Mouse (Mus musculus) neural tube, embryonic 14.5 days (tissue): Measurements from ENCODE around the gene 2410015M20Rik. TPM values are rescaled to one million over a fixed set of nuclear protein-coding genes. Genes with fewer than 3 reads are reported as not detected.
A peak's percentile ranks its signal among the peaks of the same experiment; 100 is the strongest.

Experiments used
- ATAC-seq: fragments of 200-750 bp; cut with Nextera tagmentation; 2 replicates; pipeline ENCODE4 v1.8.0; 2017; ENCODE audit warnings: low read depth, mild to moderate bottlenecking, moderate TSS enrichment, moderate library complexity
- H3K27ac ChIP-seq: fragments of 300-500 bp; sonication (generic); 2 replicates; pipeline ENCODE4 v1.5.1; 2014; ENCODE audit warnings: low read depth, mild to moderate bottlenecking, control low read depth, low read length, moderate library complexity, mixed read lengths
- H3K27me3 ChIP-seq: fragments of 300-500 bp; sonication (generic); 2 replicates; pipeline ENCODE4 v1.6.1; 2014; ENCODE audit warnings: low read length; ENCODE audit not compliant: control insufficient read depth, insufficient read depth
- H3K36me3 ChIP-seq: fragments of 300-500 bp; sonication (generic); 2 replicates; pipeline ENCODE4 v1.6.1; 2014; ENCODE audit warnings: low read length, mixed read lengths; ENCODE audit not compliant: control insufficient read depth, insufficient read depth
- H3K4me1 ChIP-seq: fragments of 300-500 bp; sonication (generic); 2 replicates; pipeline ENCODE4 v1.6.1; 2014; ENCODE audit warnings: low read length; ENCODE audit not compliant: control insufficient read depth, insufficient read depth
- H3K4me2 ChIP-seq: fragments of 300-500 bp; sonication (generic); 2 replicates; pipeline ENCODE4 v1.6.1; 2014; ENCODE audit warnings: mild to moderate bottlenecking, low read depth, low read length, control low read depth
- H3K4me3 ChIP-seq: fragments of 300-500 bp; sonication (generic); 2 replicates; pipeline ENCODE4 v1.5.1; 2014; ENCODE audit warnings: low read depth, low read length, control low read depth, mixed read lengths
- H3K9ac ChIP-seq: fragments of 300-500 bp; sonication (generic); replicated peaks from 2 replicates; pipeline ENCODE4 v1.6.1; 2014; ENCODE audit warnings: low read depth, mild to moderate bottlenecking, control low read depth, low read length, mixed read lengths
- H3K9me3 ChIP-seq: fragments of 300-500 bp; sonication (generic); 2 replicates; pipeline ENCODE4 v1.6.1; 2016; ENCODE audit warnings: low read length; ENCODE audit not compliant: control insufficient read depth
- WGBS: fragments of 180-500 bp; shearing (Covaris S2); extraction: QIAGEN DNeasy Blood & Tissue Kit; methylation state at CpG from one replicate; pipeline ENCODE4 v1.1.7; 2014; 5-methylcytosine and 5-hydroxymethylcytosine counted together
- polyA plus RNA-seq: library from polyadenylated mRNA; unstranded; fragments of >200 nt; fragmentation: Nextera tagmentation; extraction: Ambion mirVana; gene quantifications from 2 replicates; pipeline ENCODE4 v1.2.1, GENCODE M21; 2014

2410015M20Rik gene
- polyA plus RNA-seq, 1 experiment from 2014 or later = 190 TPM

DNA sequence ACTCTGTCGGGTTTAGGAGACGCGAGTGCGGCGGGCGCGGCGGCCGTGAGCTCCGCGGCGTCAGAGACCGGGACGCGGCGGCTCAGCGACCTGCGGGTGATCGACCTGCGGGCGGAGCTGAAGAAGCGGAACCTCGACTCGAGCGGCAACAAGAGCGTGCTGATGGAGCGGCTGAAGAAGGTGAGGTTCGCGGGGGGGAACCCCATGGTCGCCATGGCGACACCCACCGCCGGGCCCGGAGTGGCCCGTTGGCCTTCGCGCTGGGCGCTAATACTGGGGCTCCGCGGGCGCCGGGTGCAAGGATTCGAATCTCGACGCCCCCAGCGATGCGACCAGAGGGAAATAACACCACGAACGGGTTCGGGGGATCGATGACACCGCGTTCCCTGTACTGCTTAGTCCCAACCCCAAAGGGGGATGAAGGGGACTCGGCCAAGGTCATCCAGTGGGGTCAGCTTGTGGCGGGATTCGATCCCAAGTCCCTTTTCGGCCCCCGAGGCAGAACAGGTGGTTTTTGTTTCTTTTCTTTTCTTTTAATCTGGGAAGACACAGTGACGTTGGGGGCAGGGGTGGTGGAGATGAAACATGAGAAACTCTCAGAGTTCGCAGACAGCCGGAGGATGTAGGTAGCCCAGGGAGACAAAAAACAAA is 24.3 kb downstream of the 2410015M20Rik start:
- peak overlapping the region; percentile 91 for H3K4me3 ChIP-seq
- H3K4me2 ChIP-seq = peak overlapping the region; percentile 91
- H3K27me3 ChIP-seq = no peaks in the 10 kb centered on the region
- peak overlapping the region; percentile 92 for H3K27ac ChIP-seq
- peak overlapping the region; percentile 88 for H3K9ac ChIP-seq
- WGBS = under 1% methylated on average over 61 of the region's 61 CpGs
- peaks cover 43% of the 10 kb centered on the region for H3K4me1 ChIP-seq
- ATAC-seq = peak; percentile 13
- H3K9me3 ChIP-seq = no peaks in the 10 kb centered on the region
- H3K36me3 ChIP-seq = peaks cover 41% of the 10 kb centered on the region

DNA sequence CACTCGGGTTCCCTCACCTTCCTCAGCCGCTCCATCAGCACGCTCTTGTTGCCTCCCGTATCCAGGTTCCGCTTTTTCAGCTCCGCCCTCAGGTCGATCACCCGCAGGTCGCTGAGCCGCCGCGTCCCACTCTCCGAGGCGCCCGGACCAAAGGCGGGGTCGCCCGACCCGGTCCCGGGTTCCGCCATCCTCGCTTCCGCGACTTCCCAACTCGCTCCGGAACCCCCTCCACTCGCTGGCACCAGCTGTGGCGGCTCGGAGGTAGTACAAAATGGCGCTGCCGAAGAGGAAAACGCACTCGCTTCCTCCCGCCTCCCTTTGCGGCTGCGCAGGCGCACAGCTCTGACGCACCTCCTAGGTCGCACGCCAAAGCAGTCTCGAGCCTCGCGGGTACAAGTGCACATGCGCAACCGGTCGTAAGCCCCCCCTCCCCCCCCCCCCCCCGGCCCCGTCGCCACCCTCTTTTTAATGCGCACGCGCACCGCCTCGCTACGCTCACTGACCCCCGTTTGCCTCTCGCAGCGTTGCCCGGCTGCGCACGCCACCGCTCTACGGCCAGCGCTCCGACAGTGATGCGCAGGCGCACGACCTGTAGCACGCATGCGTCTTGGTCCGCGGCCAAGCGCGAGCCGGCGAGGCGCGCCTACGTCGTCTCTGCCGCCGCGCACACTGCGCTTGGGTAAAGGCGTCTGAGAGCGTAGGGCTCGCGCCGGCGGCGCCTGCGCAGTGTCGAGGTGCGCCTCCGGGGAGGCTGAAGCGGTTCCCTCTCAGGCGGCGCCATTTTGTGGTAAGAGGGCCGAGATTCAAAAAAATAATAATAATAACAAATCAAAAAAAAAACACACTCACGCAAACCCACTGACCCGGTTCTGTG is 25.1 kb downstream of the 2410015M20Rik start, which contains the start of the genes Safb2 and Safb:
Gene Safb2 (minus strand): TSS at position 329 of the 874 bp plus-strand sequence.
Gene Safb (plus strand): TSS at position 569 of the 874 bp plus-strand sequence.
- Histone ChIP-seq H3K9me3 (no peaks in the 10 kb centered on the region), H3K27me3 (no peaks in the 10 kb centered on the region), H3K4me3 (peak within 1 kb of the TSS; percentile 91), H3K27ac (peak within 1 kb of the TSS; percentile 93), H3K9ac (peak within 1 kb of the TSS; percentile 88), H3K4me1 (peaks cover 43% of the 10 kb centered on the region), H3K4me2 (peak within 1 kb of the TSS; percentile 91), H3K36me3 (peaks cover 40% of the 10 kb centered on the region)
- under 1% methylated on average over 96 of the region's 101 CpGs for WGBS
- peak; percentile 95 for ATAC-seq

DNA sequence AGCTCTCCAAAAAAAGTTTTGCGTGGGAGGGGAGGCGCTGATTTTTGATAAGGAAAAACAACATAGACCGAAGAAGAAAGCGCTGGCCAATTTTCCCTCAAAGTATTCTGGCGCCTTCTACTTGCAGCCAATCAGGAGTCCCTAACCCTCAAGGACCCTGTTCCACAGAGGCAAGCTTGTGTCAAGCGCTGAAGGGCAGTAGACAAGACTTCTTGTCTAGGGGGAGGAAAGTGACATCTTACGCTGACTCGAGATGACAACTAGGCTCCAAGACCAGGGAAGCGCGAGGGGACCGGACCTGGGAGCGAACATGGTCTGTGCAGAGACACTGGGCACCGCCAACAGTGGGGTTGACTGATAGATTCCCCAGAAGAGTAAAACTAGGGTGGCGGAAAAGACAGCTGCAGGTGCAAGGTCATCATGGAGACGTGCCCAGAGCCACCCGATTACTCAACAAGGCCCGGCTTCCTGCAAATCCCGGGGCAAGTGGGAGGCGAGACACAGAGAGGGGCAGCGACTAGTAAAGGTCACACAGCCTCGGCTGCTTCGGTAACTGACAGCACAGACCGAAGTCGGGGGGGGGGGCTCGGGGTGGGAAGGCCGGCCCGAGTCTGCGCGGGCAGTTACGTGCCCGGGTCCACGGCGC is 25.8 kb downstream of the 2410015M20Rik start:
- Histone ChIP-seq H3K36me3 (peaks cover 36% of the 10 kb centered on the region), H3K4me2 (peak overlapping the region; percentile 86), H3K27me3 (no peaks in the 10 kb centered on the region), H3K4me3 (peak overlapping the region; percentile 82), H3K4me1 (peaks cover 43% of the 10 kb centered on the region), H3K9ac (peak overlapping the region; percentile 74), H3K9me3 (no peaks in the 10 kb centered on the region), H3K27ac (peak overlapping the region; percentile 93)
- peak; percentile 1; the same call in 1 of the 2 replicates for ATAC-seq
- 6% methylated on average over 33 of the region's 33 CpGs for WGBS

DNA sequence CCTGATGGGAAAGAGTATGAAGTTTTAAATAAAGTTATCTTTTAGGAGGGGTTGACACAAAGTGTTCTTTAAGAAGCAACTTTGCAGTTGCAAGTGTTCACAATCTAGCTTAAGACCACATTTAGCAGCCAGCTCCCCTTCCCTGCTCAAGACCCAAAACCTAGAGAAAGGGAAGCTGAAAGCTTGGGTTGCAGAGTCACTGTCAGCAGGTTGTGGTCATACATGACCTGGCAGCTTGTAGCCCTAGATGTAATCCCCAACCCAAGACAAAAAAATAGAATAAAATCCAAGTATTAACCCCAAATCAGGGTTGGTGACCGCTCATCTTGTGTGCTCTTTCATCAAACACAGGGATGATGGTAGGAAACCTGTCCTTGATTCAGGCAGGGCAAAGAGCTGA is 26.5 kb downstream of the 2410015M20Rik start:
- 89% methylated on average over 1 of the region's 1 CpGs for WGBS
- ATAC-seq = no peak
- Histone ChIP-seq H3K4me3 (peak overlapping the region; percentile 82), H3K4me1 (peaks cover 39% of the 10 kb centered on the region), H3K9me3 (no peaks in the 10 kb centered on the region), H3K27me3 (no peaks in the 10 kb centered on the region), H3K9ac (peak overlapping the region; percentile 74; the same call in 1 of the 2 replicates), H3K27ac (no peak overlapping the region), H3K4me2 (peak overlapping the region; percentile 86), H3K36me3 (peaks cover 40% of the 10 kb centered on the region)

DNA sequence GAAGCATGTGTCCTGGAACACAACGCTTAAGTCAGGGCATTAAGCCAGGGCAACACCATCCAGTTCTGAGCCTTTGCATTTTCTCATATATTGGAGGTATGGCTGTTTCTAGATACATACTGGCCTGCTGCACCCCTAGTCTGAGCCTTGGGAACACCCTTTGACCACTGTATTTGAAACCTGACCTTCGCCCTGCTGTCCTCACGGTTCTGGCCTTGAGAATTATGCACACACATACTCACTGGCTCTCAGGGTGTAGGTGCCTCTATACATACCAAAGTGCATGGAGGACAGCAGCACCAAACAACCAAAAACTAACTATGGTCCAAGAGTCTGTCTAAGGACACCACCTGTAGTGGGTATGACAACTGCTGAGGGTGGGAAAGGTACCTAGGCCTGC is 36.6 kb downstream of the 2410015M20Rik start:
- H3K9ac ChIP-seq = no peak overlapping the region
- ATAC-seq = no peak
- H3K4me2 ChIP-seq = no peak overlapping the region
- H3K9me3 ChIP-seq = no peaks in the 10 kb centered on the region
- H3K36me3 ChIP-seq = peaks cover 77% of the 10 kb centered on the region
- no peak overlapping the region for H3K4me3 ChIP-seq
- 90% methylated on average over 3 of the region's 3 CpGs for WGBS
- no peak overlapping the region for H3K27ac ChIP-seq
- no peaks in the 10 kb centered on the region for H3K27me3 ChIP-seq
- H3K4me1 ChIP-seq = no peaks in the 10 kb centered on the region

DNA sequence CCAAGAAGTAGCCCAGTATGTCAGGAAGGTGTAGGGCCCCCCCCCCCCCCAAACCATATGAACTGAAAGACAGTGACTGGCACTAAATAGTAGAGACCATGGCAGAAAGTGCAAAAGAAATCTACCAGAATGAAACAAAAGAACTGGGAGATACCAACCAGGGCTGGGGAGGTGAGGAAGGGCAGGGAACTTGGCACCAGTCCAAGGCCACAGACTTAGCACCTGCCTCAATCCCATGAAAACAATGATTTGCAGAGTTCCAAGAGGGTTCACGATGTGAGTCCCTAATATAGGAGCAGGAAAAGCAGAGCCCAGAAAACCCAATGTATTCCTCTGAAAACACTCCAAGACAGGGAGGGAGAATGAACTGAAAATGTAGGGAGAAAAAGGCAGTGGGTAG is 37.4 kb downstream of the 2410015M20Rik start:
- no peak for ATAC-seq

DNA sequence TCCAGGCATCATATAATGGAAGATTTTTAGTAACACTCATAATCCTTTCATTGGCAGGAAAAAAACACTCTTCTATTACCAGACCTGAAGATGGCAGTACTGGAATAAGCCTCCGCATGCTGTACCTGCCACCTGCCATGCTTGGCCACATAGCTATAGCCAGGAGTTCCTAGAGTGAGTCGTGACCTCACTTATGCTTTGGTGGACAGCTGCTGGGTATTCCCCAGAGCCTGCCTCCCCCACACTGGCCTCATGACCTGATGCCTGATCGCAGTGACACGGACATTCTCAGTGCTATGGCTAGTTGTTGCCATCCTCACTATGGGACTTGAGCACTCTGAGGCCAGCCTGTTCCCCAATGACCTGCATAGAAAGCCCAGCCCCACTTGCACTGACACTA is 39.3 kb downstream of the 2410015M20Rik start:
- no peaks in the 10 kb centered on the region for H3K27me3 ChIP-seq
- no peak overlapping the region for H3K4me2 ChIP-seq
- no peak overlapping the region for H3K4me3 ChIP-seq
- no peak overlapping the region for H3K27ac ChIP-seq
- WGBS = 97% methylated on average over 4 of the region's 4 CpGs
- no peaks in the 10 kb centered on the region for H3K9me3 ChIP-seq
- no peak for ATAC-seq
- no peaks in the 10 kb centered on the region for H3K4me1 ChIP-seq
- no peak overlapping the region for H3K9ac ChIP-seq
- H3K36me3 ChIP-seq = peaks cover 85% of the 10 kb centered on the region

More for the DNA sequence above, 37.4 kb downstream of the 2410015M20Rik start:
- WGBS = 50% methylated on average over 1 of the region's 1 CpGs
- H3K4me2 ChIP-seq = no peak overlapping the region
- H3K36me3 ChIP-seq = peaks cover 77% of the 10 kb centered on the region
- no peak overlapping the region for H3K27ac ChIP-seq
- H3K9ac ChIP-seq = no peak overlapping the region
- no peaks in the 10 kb centered on the region for H3K27me3 ChIP-seq
- H3K4me3 ChIP-seq = no peak overlapping the region
- no peaks in the 10 kb centered on the region for H3K4me1 ChIP-seq
- H3K9me3 ChIP-seq = no peaks in the 10 kb centered on the region

DNA sequence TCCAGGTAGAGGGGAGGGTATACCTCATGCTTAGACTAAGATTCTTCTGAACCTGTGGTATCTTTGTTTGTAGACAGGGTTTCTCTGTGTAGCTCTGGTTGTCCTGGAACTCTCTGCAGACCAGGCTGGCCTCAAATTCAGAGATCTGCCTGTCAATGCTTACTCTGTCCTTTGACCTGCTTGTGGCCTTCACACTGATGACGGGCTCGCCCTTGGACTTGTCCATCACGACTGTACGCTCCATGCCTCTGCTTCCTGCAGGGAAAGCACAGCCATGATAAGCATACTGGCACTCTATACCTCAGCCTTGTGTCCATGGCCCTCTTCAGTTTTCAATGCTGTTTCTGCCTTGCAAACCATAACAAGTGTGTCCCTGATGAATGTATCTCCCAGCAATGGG is 42.2 kb downstream of the 2410015M20Rik start:
- 96% methylated on average over 4 of the region's 4 CpGs for WGBS
- H3K27me3 ChIP-seq = no peaks in the 10 kb centered on the region
- no peak for ATAC-seq
- no peak overlapping the region for H3K4me3 ChIP-seq
- H3K36me3 ChIP-seq = peaks cover 92% of the 10 kb centered on the region
- no peak overlapping the region for H3K4me2 ChIP-seq
- no peak overlapping the region for H3K9ac ChIP-seq
- no peak overlapping the region for H3K27ac ChIP-seq
- no peaks in the 10 kb centered on the region for H3K9me3 ChIP-seq
- H3K4me1 ChIP-seq = no peaks in the 10 kb centered on the region
